8 mouse cellular contexts compared by ENCODE assay signal in the genomic region with DNA sequence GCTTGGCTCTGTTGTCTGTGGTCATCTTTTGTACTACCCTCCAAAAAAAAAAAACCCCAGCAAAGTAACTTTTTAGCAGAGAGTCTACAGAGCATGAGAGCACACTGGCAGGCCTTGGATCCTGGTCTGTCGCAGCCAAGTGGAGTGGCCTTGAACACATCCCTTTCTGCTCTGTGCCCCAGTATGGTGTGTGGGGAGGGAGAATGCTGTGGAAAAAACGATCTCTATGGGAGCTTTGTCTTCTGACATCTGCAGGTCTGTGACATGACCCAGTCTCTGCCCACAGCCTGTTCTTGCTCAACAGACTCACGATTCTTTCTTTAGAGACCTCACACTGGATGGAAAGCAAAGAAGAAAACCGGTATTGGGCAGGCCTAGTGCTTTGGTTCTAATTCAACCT. TPM values are rescaled to one million over a fixed set of nuclear protein-coding genes. Genes with fewer than 3 reads are reported as not detected.
DNase-seq lines count a peak whose midpoint lies in the region; ATAC-seq and TF ChIP-seq lines count a peak whose summit lies in the region.

No protein-coding gene starts in this region.

- no peaks in the 10 kb centered on the region for H3K27me3 ChIP-seq in liver, adult 2 months (ENCODE audit: control insufficient read depth, insufficient read depth, low read length)
- H3K27me3 ChIP-seq in embryonic facial prominence, embryonic 14.5 days (replicated peaks; ENCODE audit: control insufficient read depth, insufficient read depth, low read length): no peaks in the 10 kb centered on the region
- no peaks in the 10 kb centered on the region for H3K27me3 ChIP-seq in intestine, embryonic 14.5 days (replicated peaks; ENCODE audit: control insufficient read depth, insufficient read depth, low read length)
- no peaks in the 10 kb centered on the region for H3K27me3 ChIP-seq in neural tube, embryonic 13.5 days

- H3K4me1 ChIP-seq in liver, adult 2 months (ENCODE audit: control insufficient read depth, insufficient read depth, low read length): peaks cover 3% of the 10 kb centered on the region; the same call in 1 of the 2 replicates
- H3K4me1 ChIP-seq in embryonic facial prominence, embryonic 14.5 days (ENCODE audit: control insufficient read depth, insufficient read depth, low read length): peaks cover 12% of the 10 kb centered on the region
- H3K4me1 ChIP-seq in intestine, embryonic 14.5 days (replicated peaks; ENCODE audit: control insufficient read depth, insufficient read depth, low read length): peaks cover 24% of the 10 kb centered on the region
- H3K4me1 ChIP-seq in neural tube, embryonic 13.5 days (replicated peaks): peaks cover 43% of the 10 kb centered on the region

- ATAC-seq in embryonic facial prominence, embryonic 14.5 days (ENCODE audit: low read depth): no peak
- ATAC-seq in intestine, embryonic 14.5 days (replicated peaks; ENCODE audit: low FRiP score, low TSS enrichment, low read depth): no peak
- ATAC-seq in neural tube, embryonic 13.5 days (ENCODE audit: low read depth): no peak

- no peaks in the 10 kb centered on the region for H3K9me3 ChIP-seq in embryonic facial prominence, embryonic 14.5 days (ENCODE audit: control insufficient read depth, low read length)
- no peaks in the 10 kb centered on the region for H3K9me3 ChIP-seq in intestine, embryonic 14.5 days (ENCODE audit: control insufficient read depth, low read length)
- H3K9me3 ChIP-seq in neural tube, embryonic 13.5 days: no peaks in the 10 kb centered on the region

- 28% methylated on average over 4 of the region's 4 CpGs for WGBS in liver, adult 2 months
- 66% methylated on average over 4 of the region's 4 CpGs for WGBS in embryonic facial prominence, embryonic 14.5 days
- WGBS in intestine, embryonic 14.5 days: 41% methylated on average over 4 of the region's 4 CpGs
- 62% methylated on average over 4 of the region's 4 CpGs for WGBS in neural tube, embryonic 13.5 days

- TF ChIP-seq CTCF in liver, adult 2 months (IDR thresholded peaks at IDR 0.05; ENCODE audit: low read depth, low read length): no peak

- no peaks in the 10 kb centered on the region for H3K36me3 ChIP-seq in liver, adult 2 months (ENCODE audit: control insufficient read depth, insufficient read depth, low read length)
- H3K36me3 ChIP-seq in embryonic facial prominence, embryonic 14.5 days (ENCODE audit: control insufficient read depth, insufficient read depth, low read length): peaks cover 31% of the 10 kb centered on the region
- H3K36me3 ChIP-seq in intestine, embryonic 14.5 days (ENCODE audit: control insufficient read depth, insufficient read depth, low read length): peaks cover 40% of the 10 kb centered on the region
- peaks cover 31% of the 10 kb centered on the region for H3K36me3 ChIP-seq in neural tube, embryonic 13.5 days

- no peak for DNase-seq in liver, adult 2 months (ENCODE audit: extremely low read depth, low read depth, low spot score)
- DNase-seq in liver: no peak
- DNase-seq in embryonic facial prominence, embryonic 14.5 days (ENCODE audit: low spot score): no peak
- DNase-seq in intestine, embryonic 14.5 days (ENCODE audit: low spot score): no peak
- DNase-seq in left cerebral cortex, adult 18-20 months (ENCODE audit: low spot score in 2 of 2): no peak
- no peak for DNase-seq in ovary, postnatal 36 days (ENCODE audit: low spot score)
- DNase-seq in gastrocnemius, postnatal 4 days (ENCODE audit: low spot score in 2 of 2): no peak

- peak overlapping the region; percentile 97 for H3K4me2 ChIP-seq in embryonic facial prominence, embryonic 14.5 days (ENCODE audit: low read depth, low read length)
- H3K4me2 ChIP-seq in intestine, embryonic 14.5 days (ENCODE audit: low read length): peak overlapping the region; percentile 94
- H3K4me2 ChIP-seq in neural tube, embryonic 13.5 days: peak overlapping the region; percentile 90

- peaks cover 3% of the 10 kb centered on the region; the same call in 1 of the 2 replicates for H3K79me2 ChIP-seq in liver, adult 2 months (ENCODE audit: control insufficient read depth, insufficient read depth, low read length)

- no peak overlapping the region for H3K9ac ChIP-seq in liver, adult 2 months (ENCODE audit: low read depth, low read length)
- peak overlapping the region; percentile 89 for H3K9ac ChIP-seq in embryonic facial prominence, embryonic 14.5 days (ENCODE audit: low read depth, low read length)
- peak overlapping the region; percentile 84; the same call in 1 of the 2 replicates for H3K9ac ChIP-seq in intestine, embryonic 14.5 days (ENCODE audit: low read length)
- H3K9ac ChIP-seq in neural tube, embryonic 13.5 days: peak overlapping the region; percentile 91

- no peak overlapping the region for H3K4me3 ChIP-seq in liver, adult 2 months (ENCODE audit: insufficient read depth, low read depth, low read length)
- H3K4me3 ChIP-seq in embryonic facial prominence, embryonic 14.5 days (ENCODE audit: low read depth, low read length): peak overlapping the region; percentile 85
- H3K4me3 ChIP-seq in intestine, embryonic 14.5 days (ENCODE audit: low read depth, low read length): peak overlapping the region; percentile 80
- H3K4me3 ChIP-seq in neural tube, embryonic 13.5 days: peak overlapping the region; percentile 80

- no peak for TF ChIP-seq POLR2A in liver, adult 2 months (IDR thresholded peaks at IDR 0.05; ENCODE audit: extremely low read depth, insufficient read depth, low read length)

- H3K27ac ChIP-seq in liver, adult 2 months (replicated peaks; ENCODE audit: insufficient read depth, low read depth, low read length): 0 out of 2 replicates have a peak overlapping the region, but pooled peaks have one; percentile 2
- H3K27ac ChIP-seq in embryonic facial prominence, embryonic 14.5 days (replicated peaks; ENCODE audit: low read depth, low read length): peak overlapping the region; percentile 84
- peak overlapping the region; percentile 96 for H3K27ac ChIP-seq in intestine, embryonic 14.5 days (ENCODE audit: low read depth)
- H3K27ac ChIP-seq in neural tube, embryonic 13.5 days (replicated peaks): peak overlapping the region; percentile 92

RNA-seq across cellular contexts. Expression of gene Mapk3, which starts 1.6 kb away (rescaled TPM):
- total RNA-seq in liver, adult 2 months (2014; rRNA removed): 10.4 and 14.8 TPM in 2 replicates
- polyA plus RNA-seq in liver, adult 2 months (2012; rRNA removed): 68.7 and 70.7 TPM in 2 replicates
- 61.9 and 62.3 TPM in 2 replicates for polyA plus RNA-seq in embryonic facial prominence, embryonic 14.5 days (2014; fragmentation: Nextera tagmentation; extraction: Ambion mirVana)
- 101 and 104 TPM in 2 replicates for polyA plus RNA-seq in intestine, embryonic 14.5 days (2014; fragmentation: Nextera tagmentation; extraction: Ambion mirVana)
- polyA plus RNA-seq in neural tube, embryonic 13.5 days (2015; fragmentation: Nextera tagmentation; extraction: Ambion mirVana): 97.6 and 108 TPM in 2 replicates
- 100 to 1,000 TPM; 157 to 208 TPM for total RNA-seq in left cerebral cortex, adult 18-20 months (2021)
- total RNA-seq in gastrocnemius, postnatal 4 days (2021): 10 to 100 TPM; 65.0 to 66.7 TPM

RNA-seq across cellular contexts. Expression of gene Gdpd3, which starts 5.2 kb away (rescaled TPM):
- total RNA-seq in liver, adult 2 months (2014; rRNA removed): 0.46 and 2.3 TPM in 2 replicates
- 8.0 and 9.0 TPM in 2 replicates for polyA plus RNA-seq in liver, adult 2 months (2012; rRNA removed)
- polyA plus RNA-seq in embryonic facial prominence, embryonic 14.5 days (2014; fragmentation: Nextera tagmentation; extraction: Ambion mirVana): 2.1 and 5.1 TPM in 2 replicates
- polyA plus RNA-seq in intestine, embryonic 14.5 days (2014; fragmentation: Nextera tagmentation; extraction: Ambion mirVana): 3.6 and 3.9 TPM in 2 replicates
- 0.56 and 1.5 TPM in 2 replicates for polyA plus RNA-seq in neural tube, embryonic 13.5 days (2015; fragmentation: Nextera tagmentation; extraction: Ambion mirVana)
- total RNA-seq in left cerebral cortex, adult 18-20 months (2021): 1 to 10 TPM; 1.3 to 3.5 TPM
- total RNA-seq in gastrocnemius, postnatal 4 days (2021): 1 to 10 TPM; 4.8 to 5.1 TPM

RNA-seq across cellular contexts. Expression of gene Ypel3, which starts 15.8 kb away (rescaled TPM):
- 26.4 and 35.2 TPM in 2 replicates for total RNA-seq in liver, adult 2 months (2014; rRNA removed)
- polyA plus RNA-seq in liver, adult 2 months (2012; rRNA removed): 119 and 144 TPM in 2 replicates
- polyA plus RNA-seq in embryonic facial prominence, embryonic 14.5 days (2014; fragmentation: Nextera tagmentation; extraction: Ambion mirVana): 117 and 123 TPM in 2 replicates
- 105 and 106 TPM in 2 replicates for polyA plus RNA-seq in intestine, embryonic 14.5 days (2014; fragmentation: Nextera tagmentation; extraction: Ambion mirVana)
- polyA plus RNA-seq in neural tube, embryonic 13.5 days (2015; fragmentation: Nextera tagmentation; extraction: Ambion mirVana): 204 and 215 TPM in 2 replicates
- total RNA-seq in left cerebral cortex, adult 18-20 months (2021): 100 to 1,000 TPM; 282 to 325 TPM
- 10 to 100 TPM; 61.7 to 82.5 TPM for total RNA-seq in gastrocnemius, postnatal 4 days (2021)

RNA-seq across cellular contexts. Expression of gene Tbx6, which starts 20.3 kb away (rescaled TPM):
- 0.13 and 0.18 TPM in 2 replicates for total RNA-seq in liver, adult 2 months (2014; rRNA removed)
- polyA plus RNA-seq in liver, adult 2 months (2012; rRNA removed): 0.71 and 1.1 TPM in 2 replicates
- polyA plus RNA-seq in embryonic facial prominence, embryonic 14.5 days (2014; fragmentation: Nextera tagmentation; extraction: Ambion mirVana): 0.24 and 0.35 TPM in 2 replicates
- polyA plus RNA-seq in intestine, embryonic 14.5 days (2014; fragmentation: Nextera tagmentation; extraction: Ambion mirVana): 0.36 and 0.47 TPM in 2 replicates
- 0.25 and 0.66 TPM in 2 replicates for polyA plus RNA-seq in neural tube, embryonic 13.5 days (2015; fragmentation: Nextera tagmentation; extraction: Ambion mirVana)
- total RNA-seq in left cerebral cortex, adult 18-20 months (2021): under 1 TPM; 0.56 to 0.63 TPM
- total RNA-seq in gastrocnemius, postnatal 4 days (2021): 1 to 10 TPM in 1 of 2 experiments, under 1 TPM in 1; 0.44 to 1.1 TPM

RNA-seq across cellular contexts. Expression of gene Ppp4c, which starts 31.3 kb away (rescaled TPM):
- total RNA-seq in liver, adult 2 months (2014; rRNA removed): 45.8 and 52.8 TPM in 2 replicates
- polyA plus RNA-seq in liver, adult 2 months (2012; rRNA removed): 81.2 and 97.2 TPM in 2 replicates
- 214 and 256 TPM in 2 replicates for polyA plus RNA-seq in embryonic facial prominence, embryonic 14.5 days (2014; fragmentation: Nextera tagmentation; extraction: Ambion mirVana)
- polyA plus RNA-seq in intestine, embryonic 14.5 days (2014; fragmentation: Nextera tagmentation; extraction: Ambion mirVana): 277 and 280 TPM in 2 replicates
- 216 and 230 TPM in 2 replicates for polyA plus RNA-seq in neural tube, embryonic 13.5 days (2015; fragmentation: Nextera tagmentation; extraction: Ambion mirVana)
- total RNA-seq in left cerebral cortex, adult 18-20 months (2021): 10 to 100 TPM; 48.3 to 48.5 TPM
- 10 to 100 TPM; 74.6 to 74.7 TPM for total RNA-seq in gastrocnemius, postnatal 4 days (2021)

Comparison
In these comparisons a context has a peak if more than half of its experiments do, and no peak if none do; other contexts are left out.
1. H3K27ac ChIP-seq: peak in every context shown above with its lines; median percentile 96 in intestine, embryonic 14.5 days; 92 in neural tube, embryonic 13.5 days; 84 in embryonic facial prominence, embryonic 14.5 days; 2 in liver, adult 2 months.